Mouse (Mus musculus) ES-Bruce4 (cell line): ENCODE results near the gene Macrod2. TPM values are rescaled to one million over a fixed set of nuclear protein-coding genes. Genes with fewer than 3 reads are reported as not detected.

Source experiments
- H3K27ac ChIP-seq: 2 replicates; pipeline ENCODE4 v1.5.1; 2012; ENCODE audit warnings: low read length, inconsistent platforms; ENCODE audit not compliant: insufficient read depth
- H3K27me3 ChIP-seq: 2 replicates; pipeline ENCODE4 v1.6.1; 2012; ENCODE audit warnings: mild to moderate bottlenecking, low read length, inconsistent platforms; ENCODE audit not compliant: control insufficient read depth, poor library complexity, insufficient read depth, severe bottlenecking
- H3K36me3 ChIP-seq: 2 replicates; pipeline ENCODE4 v1.6.1; 2012; ENCODE audit warnings: inconsistent platforms, mild to moderate bottlenecking, low read length, moderate library complexity; ENCODE audit not compliant: control insufficient read depth, poor library complexity, insufficient read depth, severe bottlenecking
- H3K4me1 ChIP-seq: one replicate; pipeline ENCODE4 v1.8.1; 2011; ENCODE audit warnings: low read length; ENCODE audit not compliant: control insufficient read depth, insufficient read depth
- H3K4me3 ChIP-seq: 2 replicates; pipeline ENCODE4 v1.5.1; 2011; ENCODE audit warnings: low read depth, mild to moderate bottlenecking, low read length
- H3K9ac ChIP-seq: 2 replicates; pipeline ENCODE4 v1.6.1; 2012; ENCODE audit warnings: low read depth, mild to moderate bottlenecking, inconsistent platforms; ENCODE audit not compliant: poor library complexity, severe bottlenecking
- H3K9me3 ChIP-seq: replicated peaks from 2 replicates; pipeline ENCODE4 v1.6.1; 2012; ENCODE audit warnings: mild to moderate bottlenecking, low read length, inconsistent platforms; ENCODE audit not compliant: control insufficient read depth, poor library complexity, insufficient read depth, severe bottlenecking
- CTCF ChIP-seq: IDR thresholded peaks from one replicate; pipeline ENCODE4 v1.8.1; 2011; ENCODE audit warnings: low read depth, low read length
- EP300 ChIP-seq: IDR thresholded peaks from 2 replicates; pipeline ENCODE4 v1.6.1; 2011; ENCODE audit warnings: low read depth, low read length; ENCODE audit not compliant: insufficient read depth
- POLR2A ChIP-seq: IDR thresholded peaks from one replicate; pipeline ENCODE4 v1.8.1; 2011; ENCODE audit warnings: low read length; ENCODE audit not compliant: insufficient read depth
- polyA plus RNA-seq: library from polyadenylated mRNA; stranded (reverse); fragments of >200 nt; gene quantifications from 2 replicates; pipeline ENCODE4 v1.2.4, GENCODE M21; 2011; ENCODE audit warnings: low read depth; ENCODE audit not compliant: missing spikeins, insufficient read depth, insufficient read length

The Macrod2 gene
- polyA plus RNA-seq, 1 experiment = 11.9 TPM

GRCm38 (mm10) chr2:141878473-141878872 lies 1483.4 kb downstream of the Macrod2 start:
- TF ChIP-seq CTCF = no peak
- no peak for TF ChIP-seq POLR2A
- TF ChIP-seq EP300 = no peak
- Histone ChIP-seq H3K27me3 (no peaks in the 10 kb centered on the region), H3K36me3 (no peaks in the 10 kb centered on the region), H3K27ac (no peak overlapping the region), H3K9ac (no peak overlapping the region), H3K9me3 (no peaks in the 10 kb centered on the region), H3K4me3 (no peak overlapping the region), H3K4me1 (no peaks in the 10 kb centered on the region)

GRCm38 (mm10) chr2:141879711-141880110 lies 1484.6 kb downstream of the Macrod2 start:
- no peak for TF ChIP-seq CTCF
- TF ChIP-seq EP300 = no peak
- no peak for TF ChIP-seq POLR2A
- Histone ChIP-seq H3K27me3 (no peaks in the 10 kb centered on the region), H3K27ac (no peak overlapping the region), H3K9ac (no peak overlapping the region), H3K9me3 (no peaks in the 10 kb centered on the region), H3K4me1 (no peaks in the 10 kb centered on the region), H3K36me3 (no peaks in the 10 kb centered on the region), H3K4me3 (no peak overlapping the region)

GRCm38 (mm10) chr2:141886694-141887474 lies 1491.8 kb downstream of the Macrod2 start:
- Histone ChIP-seq H3K36me3 (no peaks in the 10 kb centered on the region), H3K4me3 (no peak overlapping the region), H3K9ac (no peak overlapping the region), H3K4me1 (no peaks in the 10 kb centered on the region), H3K27me3 (no peaks in the 10 kb centered on the region), H3K9me3 (no peaks in the 10 kb centered on the region), H3K27ac (no peak overlapping the region)
- no peak for TF ChIP-seq CTCF
- no peak for TF ChIP-seq POLR2A
- TF ChIP-seq EP300 = no peak

GRCm38 (mm10) chr2:141889497-141889896 lies 1494.4 kb downstream of the Macrod2 start:
- Histone ChIP-seq H3K9me3 (no peaks in the 10 kb centered on the region), H3K4me3 (no peak overlapping the region), H3K4me1 (no peaks in the 10 kb centered on the region), H3K36me3 (no peaks in the 10 kb centered on the region), H3K27ac (no peak overlapping the region), H3K27me3 (no peaks in the 10 kb centered on the region), H3K9ac (no peak overlapping the region)
- TF ChIP-seq POLR2A (no peak), CTCF (no peak), EP300 (no peak)

GRCm38 (mm10) chr2:141897951-141898350 lies 1502.8 kb downstream of the Macrod2 start:
- H3K4me3 ChIP-seq = no peak overlapping the region
- no peaks in the 10 kb centered on the region for H3K36me3 ChIP-seq
- no peaks in the 10 kb centered on the region for H3K4me1 ChIP-seq
- H3K9ac ChIP-seq = no peak overlapping the region
- H3K9me3 ChIP-seq = no peaks in the 10 kb centered on the region
- no peaks in the 10 kb centered on the region for H3K27me3 ChIP-seq
- TF ChIP-seq POLR2A = no peak
- TF ChIP-seq EP300 = no peak
- H3K27ac ChIP-seq = no peak overlapping the region

GRCm38 (mm10) chr2:141911831-141912447 lies 1516.8 kb downstream of the Macrod2 start:
- H3K27ac ChIP-seq = no peak overlapping the region
- no peak for TF ChIP-seq EP300
- TF ChIP-seq CTCF = no peak
- no peak for TF ChIP-seq POLR2A
- H3K36me3 ChIP-seq = no peaks in the 10 kb centered on the region
- no peak overlapping the region for H3K4me3 ChIP-seq
- no peaks in the 10 kb centered on the region for H3K4me1 ChIP-seq
- no peaks in the 10 kb centered on the region for H3K9me3 ChIP-seq
- H3K9ac ChIP-seq = no peak overlapping the region
- H3K27me3 ChIP-seq = no peaks in the 10 kb centered on the region
